In genomic region chr16:31592014-31592871, GRCm38 (mm10) we compare ENCODE assay signal across 8 mouse cellular contexts.
DNase-seq lines count a peak whose midpoint lies in the region; ATAC-seq and TF ChIP-seq lines count a peak whose summit lies in the region.

No protein-coding gene starts in this region.

- no peak for TF ChIP-seq CTCF in bone marrow macrophage, adult 2 months (IDR thresholded peaks at IDR 0.05; ENCODE audit: low read depth, low read length)
- TF ChIP-seq CTCF in kidney, adult 2 months (conservative IDR thresholded peaks at IDR 0.05; ENCODE audit: insufficient read depth, insufficient read length, low read depth, low read length): no peak
- no peak for TF ChIP-seq CTCF in thymus, adult 2 months (IDR thresholded peaks at IDR 0.05; ENCODE audit: borderline replicate concordance, control insufficient read depth, extremely low read depth, insufficient read depth, low read length, poor library complexity)

- peak overlapping the region; percentile 3; the same call in 1 of the 2 replicates for H3K9ac ChIP-seq in midbrain, embryonic 13.5 days (replicated peaks)

- H3K9me3 ChIP-seq in limb, embryonic 10.5 days (replicated peaks): no peaks in the 10 kb centered on the region
- H3K9me3 ChIP-seq in midbrain, embryonic 13.5 days: no peaks in the 10 kb centered on the region

- peak; percentile 98 for ATAC-seq in midbrain, embryonic 13.5 days

- H3K4me1 ChIP-seq in bone marrow macrophage, adult 2 months (ENCODE audit: control insufficient read depth, insufficient read depth, low read length): peaks cover 34% of the 10 kb centered on the region
- no peaks in the 10 kb centered on the region for H3K4me1 ChIP-seq in kidney, adult 2 months (ENCODE audit: control insufficient read depth, insufficient read depth, low read length)
- peaks cover 48% of the 10 kb centered on the region for H3K4me1 ChIP-seq in limb, embryonic 10.5 days
- H3K4me1 ChIP-seq in midbrain, embryonic 13.5 days (replicated peaks): peaks cover 43% of the 10 kb centered on the region
- no peaks in the 10 kb centered on the region for H3K4me1 ChIP-seq in thymus, adult 2 months (replicated peaks; ENCODE audit: control insufficient read depth, insufficient read depth, low read length)

- WGBS in kidney, adult 2 months: 4% methylated on average over 7 of the region's 7 CpGs
- 8% methylated on average over 7 of the region's 7 CpGs for WGBS in limb, embryonic 10.5 days
- 8% methylated on average over 7 of the region's 7 CpGs for WGBS in midbrain, embryonic 13.5 days
- 22% methylated on average over 7 of the region's 7 CpGs for WGBS in thymus, adult 2 months

- no peaks in the 10 kb centered on the region for H3K27me3 ChIP-seq in kidney, adult 2 months (replicated peaks; ENCODE audit: control insufficient read depth, insufficient read depth, low read length)
- no peaks in the 10 kb centered on the region for H3K27me3 ChIP-seq in limb, embryonic 10.5 days (ENCODE audit: low read depth, poor library complexity, severe bottlenecking)
- H3K27me3 ChIP-seq in midbrain, embryonic 13.5 days: peaks cover 15% of the 10 kb centered on the region; the same call in 1 of the 2 replicates
- no peaks in the 10 kb centered on the region for H3K27me3 ChIP-seq in thymus, adult 2 months (ENCODE audit: control insufficient read depth, insufficient read depth, low read length)

- peak overlapping the region; percentile 7 for H3K4me2 ChIP-seq in midbrain, embryonic 13.5 days (replicated peaks)

- TF ChIP-seq POLR2A in bone marrow macrophage, adult 2 months (IDR thresholded peaks at IDR 0.05; ENCODE audit: borderline replicate concordance, low read depth, low read length): no peak
- TF ChIP-seq POLR2A in kidney, adult 2 months (IDR thresholded peaks at IDR 0.05; ENCODE audit: low read depth, low read length): no peak
- no peak for TF ChIP-seq POLR2A in thymus, adult 2 months (IDR thresholded peaks at IDR 0.05; ENCODE audit: control insufficient read depth, extremely low read depth, insufficient read depth, low read length, poor library complexity)

- H3K4me3 ChIP-seq in bone marrow macrophage, adult 2 months (ENCODE audit: insufficient read depth, low read length): peak overlapping the region; percentile 29; the same call in 1 of the 2 replicates
- H3K4me3 ChIP-seq in kidney, adult 2 months (ENCODE audit: insufficient read depth, low read depth, low read length): no peak overlapping the region
- peak overlapping the region; percentile 28 for H3K4me3 ChIP-seq in limb, embryonic 10.5 days
- no peak overlapping the region for H3K4me3 ChIP-seq in midbrain, embryonic 13.5 days (replicated peaks)
- H3K4me3 ChIP-seq in thymus, adult 2 months (ENCODE audit: control insufficient read depth, insufficient read depth, low read length): no peak overlapping the region

- H3K36me3 ChIP-seq in kidney, adult 2 months (ENCODE audit: control insufficient read depth, insufficient read depth, low read length): no peaks in the 10 kb centered on the region
- H3K36me3 ChIP-seq in limb, embryonic 10.5 days: no peaks in the 10 kb centered on the region
- H3K36me3 ChIP-seq in midbrain, embryonic 13.5 days: no peaks in the 10 kb centered on the region
- no peaks in the 10 kb centered on the region for H3K36me3 ChIP-seq in thymus, adult 2 months (ENCODE audit: control insufficient read depth, insufficient read depth, low read length)

- DNase-seq in embryo, embryonic 9.5 days (ENCODE audit: extremely low spot score): peak; percentile 65
- DNase-seq in heart, adult 18-20 months: peak; percentile 66 to 74
- peak; percentile 53 for DNase-seq in kidney, adult 2 months
- peak; percentile 75 for DNase-seq in limb, embryonic 10.5 days (ENCODE audit: low spot score)
- peak; percentile 34 to 71 for DNase-seq in spleen, postnatal 10 days (ENCODE audit: low spot score in 2 of 2)
- DNase-seq in thymus, adult 2 months: no peak

- H3K27ac ChIP-seq in bone marrow macrophage, adult 2 months (ENCODE audit: insufficient read depth, low read depth, low read length): peak overlapping the region; percentile 15
- no peak overlapping the region; the same call in 1 of the 2 replicates for H3K27ac ChIP-seq in kidney, adult 2 months (ENCODE audit: insufficient read depth, low read depth, low read length)
- peak overlapping the region; percentile 77 for H3K27ac ChIP-seq in limb, embryonic 10.5 days
- peak overlapping the region; percentile 77 for H3K27ac ChIP-seq in midbrain, embryonic 13.5 days
- no peak overlapping the region for H3K27ac ChIP-seq in thymus, adult 2 months (ENCODE audit: control insufficient read depth, insufficient read depth, low read length)

Comparison
In these comparisons a context has a peak if more than half of its experiments do, and no peak if none do; other contexts are left out.
1. H3K27ac ChIP-seq: peak in bone marrow macrophage, adult 2 months (single experiment), limb, embryonic 10.5 days (single experiment) and midbrain, embryonic 13.5 days (single experiment); none in kidney, adult 2 months (single experiment) and thymus, adult 2 months (single experiment).
2. H3K4me3 ChIP-seq: peak in bone marrow macrophage, adult 2 months (single experiment) and limb, embryonic 10.5 days (single experiment); none in kidney, adult 2 months (single experiment), midbrain, embryonic 13.5 days (single experiment) and thymus, adult 2 months (single experiment).